Comparison of ENCODE assay signal across 8 mouse cellular contexts in the genomic region with DNA sequence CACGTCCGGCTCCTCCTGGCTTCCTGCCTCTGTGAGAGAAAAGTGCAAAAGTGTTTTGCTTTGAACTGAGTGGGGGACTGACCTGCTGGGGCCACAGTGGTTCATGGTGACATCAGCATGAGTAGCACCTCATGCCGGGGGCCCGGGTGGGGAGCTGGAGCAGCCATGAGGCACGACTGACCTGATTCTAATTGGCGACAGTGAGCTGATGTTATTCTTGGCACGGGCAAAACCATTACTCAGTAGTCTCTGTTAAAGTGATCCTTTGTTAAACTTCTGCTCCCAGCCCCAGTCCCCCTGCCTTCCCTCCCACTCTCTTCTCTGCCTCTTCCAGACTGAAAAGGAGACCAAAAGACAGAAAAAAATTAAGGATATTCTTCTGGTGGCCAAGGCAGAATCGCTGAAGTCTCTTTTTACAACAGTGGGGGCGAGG.
DNase-seq lines count a peak whose midpoint lies in the region; ATAC-seq lines count a peak whose summit lies in the region.

No protein-coding gene starts in this region.

- H3K4me3 ChIP-seq in midbrain, embryonic 10.5 days = no peak overlapping the region
- no peak overlapping the region for H3K4me3 ChIP-seq in midbrain, embryonic 11.5 days (ENCODE audit: low read depth, low read length)
- H3K4me3 ChIP-seq in embryonic facial prominence, embryonic 13.5 days = no peak overlapping the region
- no peak overlapping the region for H3K4me3 ChIP-seq in kidney, embryonic 15.5 days (replicated peaks)
- no peak overlapping the region for H3K4me3 ChIP-seq in midbrain, embryonic 15.5 days

- H3K27ac ChIP-seq in midbrain, embryonic 10.5 days (replicated peaks) = peak overlapping the region; percentile 59
- H3K27ac ChIP-seq in midbrain, embryonic 11.5 days (ENCODE audit: low read depth, low read length) = no peak overlapping the region
- H3K27ac ChIP-seq in embryonic facial prominence, embryonic 13.5 days = peak overlapping the region; percentile 87
- H3K27ac ChIP-seq in kidney, embryonic 15.5 days = peak overlapping the region; percentile 95
- no peak overlapping the region for H3K27ac ChIP-seq in midbrain, embryonic 15.5 days

- no peak overlapping the region for H3K4me2 ChIP-seq in midbrain, embryonic 11.5 days
- H3K4me2 ChIP-seq in embryonic facial prominence, embryonic 13.5 days = 0 out of 2 replicates have a peak overlapping the region, but pooled peaks have one; percentile 20
- H3K4me2 ChIP-seq in kidney, embryonic 15.5 days = peak overlapping the region; percentile 35
- H3K4me2 ChIP-seq in midbrain, embryonic 15.5 days = no peak overlapping the region

- no peaks in the 10 kb centered on the region for H3K27me3 ChIP-seq in midbrain, embryonic 10.5 days (ENCODE audit: low read depth, poor library complexity, severe bottlenecking)
- H3K27me3 ChIP-seq in midbrain, embryonic 11.5 days (ENCODE audit: control insufficient read depth, insufficient read depth, low read length) = no peaks in the 10 kb centered on the region
- H3K27me3 ChIP-seq in embryonic facial prominence, embryonic 13.5 days = no peaks in the 10 kb centered on the region
- H3K27me3 ChIP-seq in kidney, embryonic 15.5 days = no peaks in the 10 kb centered on the region
- no peaks in the 10 kb centered on the region for H3K27me3 ChIP-seq in midbrain, embryonic 15.5 days (replicated peaks)

- H3K9ac ChIP-seq in midbrain, embryonic 11.5 days (ENCODE audit: low read length) = no peak overlapping the region
- H3K9ac ChIP-seq in embryonic facial prominence, embryonic 13.5 days = peak overlapping the region; percentile 16; the same call in 1 of the 2 replicates
- H3K9ac ChIP-seq in kidney, embryonic 15.5 days = no peak overlapping the region
- no peak overlapping the region for H3K9ac ChIP-seq in midbrain, embryonic 15.5 days

- H3K4me1 ChIP-seq in midbrain, embryonic 10.5 days = peaks cover 8% of the 10 kb centered on the region; the same call in 1 of the 2 replicates
- no peaks in the 10 kb centered on the region for H3K4me1 ChIP-seq in midbrain, embryonic 11.5 days (ENCODE audit: control insufficient read depth, insufficient read depth, low read length)
- H3K4me1 ChIP-seq in embryonic facial prominence, embryonic 13.5 days = peaks cover 24% of the 10 kb centered on the region
- H3K4me1 ChIP-seq in kidney, embryonic 15.5 days = peaks cover 22% of the 10 kb centered on the region
- H3K4me1 ChIP-seq in midbrain, embryonic 15.5 days = 0 out of 2 replicates have a peak, but pooled peaks cover 2% of the 10 kb centered on the region

- no peaks in the 10 kb centered on the region for H3K9me3 ChIP-seq in midbrain, embryonic 10.5 days (replicated peaks)
- H3K9me3 ChIP-seq in midbrain, embryonic 11.5 days (ENCODE audit: control insufficient read depth, low read length) = no peaks in the 10 kb centered on the region
- H3K9me3 ChIP-seq in embryonic facial prominence, embryonic 13.5 days = no peaks in the 10 kb centered on the region
- H3K9me3 ChIP-seq in kidney, embryonic 15.5 days (replicated peaks) = no peaks in the 10 kb centered on the region
- no peaks in the 10 kb centered on the region for H3K9me3 ChIP-seq in midbrain, embryonic 15.5 days

- peak; percentile 13 for DNase-seq in midbrain, embryonic 10.5 days (ENCODE audit: low spot score)
- DNase-seq in midbrain, embryonic 11.5 days (ENCODE audit: low spot score, missing footprints) = no peak
- peak; percentile 66 for DNase-seq in heart, adult 8-10 months (ENCODE audit: low spot score)
- no peak for DNase-seq in B cell, adult 2 months

- peaks cover 15% of the 10 kb centered on the region; the same call in 1 of the 2 replicates for H3K36me3 ChIP-seq in midbrain, embryonic 10.5 days
- H3K36me3 ChIP-seq in midbrain, embryonic 11.5 days (ENCODE audit: control insufficient read depth, insufficient read depth, low read length) = no peaks in the 10 kb centered on the region
- H3K36me3 ChIP-seq in embryonic facial prominence, embryonic 13.5 days = 0 out of 2 replicates have a peak, but pooled peaks cover 12% of the 10 kb centered on the region
- no peaks in the 10 kb centered on the region; the same call in 1 of the 2 replicates for H3K36me3 ChIP-seq in kidney, embryonic 15.5 days
- H3K36me3 ChIP-seq in midbrain, embryonic 15.5 days (replicated peaks) = no peaks in the 10 kb centered on the region

- ATAC-seq in midbrain, embryonic 11.5 days (ENCODE audit: low FRiP score) = no peak
- ATAC-seq in embryonic facial prominence, embryonic 13.5 days (ENCODE audit: insufficient number of reproducible peaks, insufficient read depth, low FRiP score, low TSS enrichment, low read depth) = peak; percentile 80; the same call in 1 of the 2 replicates
- ATAC-seq in kidney, embryonic 15.5 days (replicated peaks; ENCODE audit: low FRiP score) = peak; percentile 87
- 0 out of 2 replicates have a peak, but pooled peaks have one; percentile 20 for ATAC-seq in midbrain, embryonic 15.5 days (replicated peaks)
- no peak for ATAC-seq in megakaryocyte-erythroid progenitor cell, adult 5-6 weeks (replicated peaks; ENCODE audit: low FRiP score, low TSS enrichment, poor library complexity, severe bottlenecking)

- WGBS in midbrain, embryonic 10.5 days = 71% methylated on average over 9 of the region's 9 CpGs
- 71% methylated on average over 9 of the region's 9 CpGs for WGBS in midbrain, embryonic 11.5 days
- 28% methylated on average over 9 of the region's 9 CpGs for WGBS in embryonic facial prominence, embryonic 13.5 days
- WGBS in kidney, embryonic 15.5 days = 11% methylated on average over 9 of the region's 9 CpGs
- 58% methylated on average over 9 of the region's 9 CpGs for WGBS in midbrain, embryonic 15.5 days

Comparison
In these comparisons a context has a peak if more than half of its experiments do, and no peak if none do; other contexts are left out.
1. DNase-seq: peak in midbrain, embryonic 10.5 days (single experiment) and heart, adult 8-10 months (single experiment); none in midbrain, embryonic 11.5 days (single experiment) and B cell, adult 2 months (0 of 2).
2. H3K27ac ChIP-seq: peak in midbrain, embryonic 10.5 days (single experiment), embryonic facial prominence, embryonic 13.5 days (single experiment) and kidney, embryonic 15.5 days (single experiment); none in midbrain, embryonic 11.5 days (single experiment) and midbrain, embryonic 15.5 days (single experiment).
3. ATAC-seq: peak in embryonic facial prominence, embryonic 13.5 days (single experiment), kidney, embryonic 15.5 days (single experiment) and midbrain, embryonic 15.5 days (single experiment); none in midbrain, embryonic 11.5 days (single experiment) and megakaryocyte-erythroid progenitor cell, adult 5-6 weeks (single experiment).
4. H3K4me2 ChIP-seq: peak in embryonic facial prominence, embryonic 13.5 days (single experiment) and kidney, embryonic 15.5 days (single experiment); none in midbrain, embryonic 11.5 days (single experiment) and midbrain, embryonic 15.5 days (single experiment).